Mouse (Mus musculus): Measurements from ENCODE around the gene Clptm1l.

DNA sequence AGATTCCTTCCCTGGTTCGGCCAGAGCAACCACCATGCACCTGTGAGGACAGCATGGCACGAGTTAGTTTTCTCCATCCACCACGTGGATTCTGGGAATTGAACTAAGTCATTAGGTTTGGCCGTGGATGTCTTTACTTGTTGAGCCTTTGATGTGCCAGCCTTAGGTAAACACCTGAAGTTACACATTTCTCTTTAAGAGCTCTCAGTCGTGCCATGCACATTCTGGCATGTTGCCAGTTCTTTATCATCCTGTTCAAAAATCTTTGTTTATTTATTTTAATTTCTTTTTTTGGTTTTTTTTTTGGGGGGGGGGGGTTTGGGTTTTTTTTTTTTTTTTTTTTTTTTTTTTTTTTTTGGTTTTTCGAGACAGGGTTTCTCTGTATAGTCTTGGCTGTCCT, 34.0 kb downstream of the Clptm1l start:
- TF ChIP-seq POLR2AphosphoS2 (IDR thresholded peaks at IDR 0.05; ENCODE audit: low read length) (no peak), MAX (IDR thresholded peaks at IDR 0.05; ENCODE audit: low read length) (no peak), CTCF (IDR thresholded peaks at IDR 0.05 in 2 of 3, conservative IDR thresholded peaks at IDR 0.05 in 1 of 3; ENCODE audit: control insufficient read depth in 1 of 3, insufficient read depth in 1 of 3, low read depth in 2 of 3, low read length in 3 of 3, poor library complexity in 1 of 3, severe bottlenecking in 1 of 3) (no peak), NRF1 (IDR thresholded peaks at IDR 0.05; ENCODE audit: insufficient read depth, low read depth, low read length, poor library complexity, severe bottlenecking) (no peak), USF1 (IDR thresholded peaks at IDR 0.05; ENCODE audit: low read depth, low read length) (no peak), TBP (IDR thresholded peaks at IDR 0.05; ENCODE audit: low read depth, low read length) (no peak), RAD21 (IDR thresholded peaks at IDR 0.05; ENCODE audit: low read depth, low read length) (no peak), SMC3 (IDR thresholded peaks at IDR 0.05; ENCODE audit: low read depth, low read length) (no peak), USF2 (IDR thresholded peaks at IDR 0.05; ENCODE audit: borderline replicate concordance in 1 of 2, insufficient read depth in 1 of 2, low read depth in 1 of 2, low read length in 2 of 2) (no peak)

Data from MEL (cell line).